Mouse (Mus musculus) testis, adult 2 months (tissue): ENCODE data around the gene Lztr1.

Source experiments
- CTCF ChIP-seq: fragments of 200-500 bp; IDR thresholded peaks from 2 replicates; pipeline ENCODE4 v1.5.1; 2012; ENCODE audit warnings: low read depth, mild to moderate bottlenecking, inconsistent platforms, low read length, moderate library complexity; ENCODE audit not compliant: control insufficient read depth, insufficient read depth, insufficient replicate concordance
- POLR2A ChIP-seq: fragments of 200-500 bp; IDR thresholded peaks from 2 replicates; pipeline ENCODE4 v1.6.1; 2012; ENCODE audit warnings: low read depth, mild to moderate bottlenecking, inconsistent platforms, low read length, moderate library complexity; ENCODE audit not compliant: control insufficient read depth

DNA sequence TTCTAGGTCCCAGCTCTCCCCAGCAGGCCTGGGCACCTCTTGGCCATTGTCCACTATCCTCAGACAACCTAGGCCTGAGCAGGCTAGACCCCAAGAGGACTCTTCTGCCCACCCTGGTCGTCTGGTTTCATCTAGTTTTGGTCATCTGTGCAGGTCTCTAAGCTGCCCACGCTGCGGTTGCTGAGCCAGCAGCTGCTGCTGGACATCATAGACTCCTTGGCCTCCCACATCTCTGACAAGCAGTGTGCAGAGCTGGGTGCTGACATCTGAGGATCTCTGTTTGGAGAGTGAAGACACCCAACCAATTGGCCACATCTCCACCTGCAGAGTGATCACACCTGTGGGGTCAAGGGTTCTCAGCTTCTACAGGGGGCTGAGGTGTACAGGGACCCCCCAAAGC lies 17.0 kb downstream of the Lztr1 start:
- no peak for TF ChIP-seq POLR2A
- TF ChIP-seq CTCF: no peak
